Mouse (Mus musculus): ENCODE results near the gene Gm19345.

DNA sequence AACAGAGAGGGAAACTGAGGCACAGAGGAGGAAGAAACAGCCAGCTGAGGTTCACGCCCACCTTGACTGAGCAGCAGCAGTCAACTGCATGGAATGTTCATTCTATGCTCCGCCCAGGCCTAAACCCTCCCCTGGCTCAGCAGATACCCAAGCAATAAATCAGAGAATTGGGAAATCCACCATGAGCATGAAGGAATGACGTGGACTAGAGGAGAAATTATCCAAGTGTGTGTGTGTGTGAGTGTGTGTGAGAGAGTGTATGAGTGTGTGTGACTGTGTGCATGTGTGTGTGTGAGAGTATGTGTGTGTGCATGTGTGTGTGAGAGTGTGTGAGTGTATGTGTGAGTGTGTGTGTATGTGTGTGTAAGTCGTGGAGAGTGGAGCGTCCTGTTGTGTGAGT, 33.4 kb upstream of the Gm19345 start:
- TF ChIP-seq CTCF (IDR thresholded peaks at IDR 0.05; ENCODE audit: borderline replicate concordance, extremely low read depth, insufficient read depth, insufficient read length) (no peak), POLR2A (IDR thresholded peaks at IDR 0.05; ENCODE audit: borderline replicate concordance, extremely low read depth, insufficient read depth, insufficient read length, poor library complexity, severe bottlenecking) (no peak)
